Mouse (Mus musculus): ENCODE results near the gene Arhgap18.
"Not testable (repeated sequence)": the region's sequence is repeated elsewhere in the genome, so short reads cannot be mapped to it uniquely, and the experiment has no call there.

Gene Arhgap18

DNA sequence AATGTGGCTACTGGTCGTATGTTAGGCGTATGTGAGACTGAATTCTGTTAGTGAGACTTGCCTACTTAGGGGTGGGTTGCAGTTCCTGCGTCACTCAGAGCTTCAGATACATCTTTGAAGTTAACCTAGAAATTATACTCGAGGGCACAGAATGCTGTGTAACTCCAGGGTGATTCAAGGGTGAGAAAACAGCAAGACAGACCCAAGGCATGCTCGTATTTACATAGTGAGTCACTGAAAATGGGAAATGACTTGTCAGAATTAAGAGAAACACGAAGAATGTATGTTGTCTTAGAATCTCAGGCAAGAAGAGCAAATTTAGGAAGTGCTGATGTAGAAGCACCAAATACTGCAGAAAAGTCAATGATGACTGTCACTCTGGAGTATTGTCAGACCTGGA lies 142.5 kb downstream of the Arhgap18 start:
- DNase-seq (ENCODE audit: low spot score in 2 of 2): no peak

DNA sequence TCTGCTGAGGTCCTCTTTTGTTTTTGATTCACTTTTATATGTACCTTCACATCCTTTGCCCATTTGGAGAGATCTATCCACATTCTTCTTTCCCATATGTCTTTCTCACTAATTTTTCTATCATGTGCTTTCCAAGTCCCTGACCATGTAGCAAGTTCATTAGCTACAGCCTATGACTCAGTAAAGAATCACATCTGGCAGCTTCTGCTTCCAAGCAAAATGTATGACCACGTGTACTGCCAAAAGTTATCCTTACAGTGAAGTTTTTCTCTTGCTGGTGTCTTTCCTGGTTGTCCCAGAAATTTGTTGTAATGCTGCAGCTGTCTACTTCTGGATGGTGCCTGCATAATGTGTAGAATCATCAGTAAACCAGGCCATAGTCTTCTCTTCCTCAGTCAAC lies 147.2 kb downstream of the Arhgap18 start:
- no peak for DNase-seq (ENCODE audit: low spot score in 2 of 2)

- DNase-seq (ENCODE audit: low spot score in 2 of 2): no peak
Observed at GRCm38 (mm10) chr10:26903781-26904180, 150.6 kb downstream of the Arhgap18 start.

- no peak for DNase-seq (ENCODE audit: low spot score in 2 of 2)
Observed at GRCm38 (mm10) chr10:26911176-26911575, 158.0 kb downstream of the Arhgap18 start.

GRCm38 (mm10) chr10:26912112-26912797 lies 159.0 kb downstream of the Arhgap18 start:
- DNase-seq (ENCODE audit: low spot score in 2 of 2): no peak

DNA sequence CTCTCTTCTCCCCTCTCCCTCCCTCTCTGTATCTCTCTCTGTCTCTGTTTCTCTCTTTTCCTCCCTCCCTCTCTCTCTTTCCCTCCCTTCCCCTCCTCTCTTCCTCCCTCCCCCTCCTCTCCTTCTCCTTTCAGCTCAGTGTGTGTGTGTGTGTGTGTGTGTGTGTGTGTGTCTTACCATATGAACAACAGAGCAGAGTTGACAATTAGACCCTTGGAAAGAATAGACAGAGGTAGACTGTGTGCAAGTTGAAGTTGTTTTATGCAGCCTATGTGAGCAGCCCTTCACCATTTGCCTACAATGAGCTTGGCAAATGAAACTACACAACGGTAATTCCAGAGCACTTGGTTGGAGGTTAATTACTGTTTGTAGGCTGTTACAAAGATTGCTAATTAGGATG lies 159.6 kb downstream of the Arhgap18 start:
- no peak for DNase-seq (ENCODE audit: low spot score in 2 of 2)

GRCm38 (mm10) chr10:26919307-26919977 lies 166.2 kb downstream of the Arhgap18 start:
- DNase-seq (ENCODE audit: low spot score in 2 of 2): peak in 1 of 2 experiments; percentile 22

DNA sequence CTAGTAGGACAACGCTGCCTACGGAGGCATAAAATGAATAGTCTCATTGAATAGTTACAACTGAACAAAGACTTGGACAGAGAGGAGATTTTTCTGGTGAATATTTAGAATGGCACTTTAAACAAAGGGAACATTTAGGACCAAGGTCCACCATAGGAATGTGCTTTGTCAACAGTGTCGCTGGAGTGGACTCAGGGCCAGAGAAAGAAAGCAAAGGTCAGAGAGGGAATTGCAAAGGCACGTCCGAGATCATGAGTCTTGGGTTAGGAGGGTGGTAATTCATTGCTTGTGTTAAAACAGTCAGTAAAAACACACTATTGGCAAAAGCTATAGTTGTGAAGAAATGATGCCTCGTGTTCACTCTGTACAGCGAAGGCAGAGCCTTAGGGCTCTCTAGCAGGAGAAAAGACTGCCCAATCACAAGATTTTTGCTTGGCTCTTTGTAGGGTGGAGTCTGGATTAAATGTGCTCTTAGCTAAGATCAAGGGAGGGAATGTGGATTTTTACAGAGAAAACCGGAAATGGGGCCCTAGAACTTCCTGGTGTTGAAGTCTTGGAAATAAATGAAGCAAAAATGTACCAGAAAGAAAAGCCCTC lies 167.3 kb downstream of the Arhgap18 start:
- no peak for DNase-seq (ENCODE audit: low spot score in 2 of 2)

GRCm38 (mm10) chr10:26936056-26936455 lies 182.8 kb downstream of the Arhgap18 start:
- not testable (repeated sequence) for DNase-seq (ENCODE audit: low spot score in 2 of 2)

- DNase-seq (ENCODE audit: low spot score in 2 of 2): not testable (repeated sequence)
Observed at GRCm38 (mm10) chr10:26938464-26938863, 185.2 kb downstream of the Arhgap18 start.

DNA sequence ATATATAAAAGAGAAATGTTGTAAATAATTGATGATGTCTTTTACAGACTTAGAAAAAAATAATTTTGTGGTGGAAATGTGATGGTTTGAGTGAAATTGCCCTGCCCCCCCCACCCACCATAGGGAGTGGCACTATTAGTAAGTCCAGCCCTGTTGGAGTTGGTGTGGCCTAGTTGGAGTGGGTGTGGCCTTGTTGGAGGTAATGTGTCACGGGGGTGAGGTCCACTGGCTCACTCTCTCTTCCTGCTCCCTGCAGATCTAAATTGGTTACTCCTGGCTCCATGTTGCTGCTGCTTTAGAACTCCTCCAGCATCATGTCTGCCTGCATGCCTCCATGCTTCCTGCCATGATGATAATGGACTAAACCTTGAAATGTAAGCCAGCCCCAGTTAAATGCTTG lies 186.3 kb downstream of the Arhgap18 start:
- DNase-seq (ENCODE audit: low spot score in 2 of 2): no peak

DNA sequence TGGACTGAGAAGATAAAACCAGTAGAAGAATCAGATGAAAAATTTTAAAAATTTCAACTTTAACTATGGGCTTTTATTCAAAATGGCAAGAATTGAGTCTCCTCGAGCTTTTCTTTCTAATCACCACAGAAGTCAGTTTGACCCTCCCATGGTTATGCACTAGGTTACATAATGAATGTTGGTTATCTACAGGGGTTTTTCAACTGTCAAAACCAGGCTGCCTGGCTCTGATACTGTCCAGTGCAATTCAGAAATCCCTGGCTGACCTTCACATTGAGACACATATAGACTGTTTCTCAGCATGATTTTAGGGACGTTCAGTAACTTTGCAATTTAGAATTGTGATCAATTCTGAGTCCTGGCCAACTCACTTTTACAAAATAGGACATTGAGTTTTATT lies 195.1 kb downstream of the Arhgap18 start:
- no peak for DNase-seq (ENCODE audit: low spot score in 2 of 2)

DNA sequence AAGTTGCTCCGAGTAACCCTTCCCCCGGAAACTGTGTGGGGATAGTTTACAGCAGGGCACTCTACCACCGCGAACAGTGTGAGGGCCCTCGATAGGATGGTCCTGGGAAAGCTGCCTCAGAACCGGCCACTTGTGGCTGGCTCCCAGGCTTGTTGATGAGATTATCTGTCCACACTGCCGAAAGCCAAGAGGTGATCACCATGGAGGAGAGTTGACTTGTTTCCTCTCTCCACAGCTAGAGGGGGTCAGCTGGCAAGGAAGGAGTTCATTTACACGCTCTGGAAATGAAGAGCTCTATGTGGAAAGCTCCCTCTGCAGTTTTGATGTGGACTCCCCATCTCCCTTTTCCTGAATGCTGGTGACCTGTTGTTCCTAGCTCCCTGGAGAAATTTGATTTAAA lies 196.4 kb downstream of the Arhgap18 start:
- no peak for DNase-seq (ENCODE audit: low spot score in 2 of 2)

DNA sequence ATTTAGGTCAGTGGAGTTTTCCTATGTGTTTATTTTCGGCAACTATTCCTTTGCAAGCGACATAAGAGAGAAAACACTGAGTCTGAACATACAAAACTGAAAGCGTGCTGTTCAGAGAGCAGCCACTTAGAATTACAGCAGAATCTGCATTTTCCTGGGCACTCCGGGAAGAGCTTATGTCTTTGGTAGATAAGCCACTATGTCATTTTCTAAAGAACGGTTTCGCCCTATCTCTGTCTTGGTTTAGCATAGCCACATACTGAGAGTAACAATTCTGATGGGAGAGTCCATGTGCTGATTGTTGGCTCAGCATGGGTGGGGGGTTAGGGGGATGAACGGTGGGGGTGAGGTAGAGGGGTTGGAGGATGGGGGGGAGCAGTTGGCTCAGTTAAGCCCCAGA lies 197.2 kb downstream of the Arhgap18 start:
- no peak for DNase-seq (ENCODE audit: low spot score in 2 of 2)

DNA sequence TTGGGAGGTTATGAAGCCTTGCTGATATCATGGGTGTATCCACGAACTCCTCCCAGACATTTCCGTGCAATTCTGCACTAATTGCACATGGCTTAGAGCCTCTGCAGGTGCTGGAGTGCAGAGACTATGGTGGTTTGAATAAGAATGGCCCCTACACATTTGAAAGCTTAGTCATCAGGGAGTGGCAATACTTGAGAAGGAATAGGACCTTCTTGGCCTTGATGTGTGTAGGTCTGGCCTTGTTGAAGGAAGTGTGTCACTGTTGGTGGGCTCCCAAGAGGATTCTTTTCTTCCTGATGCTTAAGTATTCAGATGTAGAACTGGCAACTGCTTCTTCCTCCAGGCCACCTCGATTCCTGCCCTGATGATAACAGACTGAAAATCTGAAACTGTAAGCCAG lies 205.3 kb downstream of the Arhgap18 start:
- DNase-seq (ENCODE audit: low spot score in 2 of 2): no peak
